Mouse (Mus musculus) neural tube, embryonic 12.5 days (tissue): ENCODE data around the gene Usp39. TPM values are rescaled to one million over a fixed set of nuclear protein-coding genes. Genes with fewer than 3 reads are reported as not detected.

ENCODE experiments used
- ATAC-seq: fragments of 200-750 bp; cut with Nextera tagmentation; 2 replicates; pipeline ENCODE4 v1.8.0; 2017; ENCODE audit warnings: low read depth, mild to moderate bottlenecking, moderate TSS enrichment, moderate library complexity; ENCODE audit not compliant: low FRiP score
- H3K27ac ChIP-seq: fragments of 300-500 bp; sonication (generic); 2 replicates; pipeline ENCODE4 v1.5.1; 2016
- H3K27me3 ChIP-seq: fragments of 300-500 bp; sonication (generic); replicated peaks from 2 replicates; pipeline ENCODE4 v1.6.1; 2016; ENCODE audit warnings: mild to moderate bottlenecking
- H3K36me3 ChIP-seq: fragments of 300-500 bp; sonication (generic); 2 replicates; pipeline ENCODE4 v1.6.1; 2016; ENCODE audit warnings: mild to moderate bottlenecking
- H3K4me1 ChIP-seq: fragments of 300-500 bp; sonication (generic); 2 replicates; pipeline ENCODE4 v1.6.1; 2016
- H3K4me2 ChIP-seq: fragments of 300-500 bp; sonication (generic); replicated peaks from 2 replicates; pipeline ENCODE4 v1.6.1; 2016; ENCODE audit warnings: mild to moderate bottlenecking
- H3K4me3 ChIP-seq: fragments of 300-500 bp; sonication (generic); 2 replicates; pipeline ENCODE4 v1.5.1; 2016
- H3K9ac ChIP-seq: fragments of 300-500 bp; sonication (generic); 2 replicates; pipeline ENCODE4 v1.6.1; 2016; ENCODE audit warnings: mild to moderate bottlenecking
- H3K9me3 ChIP-seq: fragments of 300-500 bp; sonication (generic); 2 replicates; pipeline ENCODE4 v1.6.1; 2016; ENCODE audit warnings: mild to moderate bottlenecking
- WGBS: fragments of 180-500 bp; shearing (Covaris S2); methylation state at CpG from one replicate; pipeline ENCODE4 v1.1.7; 2016; 5-methylcytosine and 5-hydroxymethylcytosine counted together
- polyA plus RNA-seq: library from polyadenylated mRNA; unstranded; fragments of >200 nt; fragmentation: Nextera tagmentation; extraction: Ambion mirVana; gene quantifications from 2 replicates; pipeline ENCODE4 v1.2.1, GENCODE M21; 2016

Gene Usp39
- polyA plus RNA-seq, 1 experiment from 2014 or later: 63.7 TPM

GRCm38 (mm10) chr6:72383142-72383820 is 38.3 kb upstream of the Usp39 start:
- H3K4me1 ChIP-seq: peaks cover 8% of the 10 kb centered on the region; the same call in 1 of the 2 replicates
- H3K4me3 ChIP-seq: no peak overlapping the region
- ATAC-seq: no peak
- no peaks in the 10 kb centered on the region for H3K36me3 ChIP-seq
- no peak overlapping the region for H3K27ac ChIP-seq
- H3K9me3 ChIP-seq: no peaks in the 10 kb centered on the region
- WGBS: 84% methylated on average over 6 of the region's 6 CpGs
- peaks cover 15% of the 10 kb centered on the region for H3K27me3 ChIP-seq
- H3K4me2 ChIP-seq: no peak overlapping the region
- no peak overlapping the region for H3K9ac ChIP-seq

DNA sequence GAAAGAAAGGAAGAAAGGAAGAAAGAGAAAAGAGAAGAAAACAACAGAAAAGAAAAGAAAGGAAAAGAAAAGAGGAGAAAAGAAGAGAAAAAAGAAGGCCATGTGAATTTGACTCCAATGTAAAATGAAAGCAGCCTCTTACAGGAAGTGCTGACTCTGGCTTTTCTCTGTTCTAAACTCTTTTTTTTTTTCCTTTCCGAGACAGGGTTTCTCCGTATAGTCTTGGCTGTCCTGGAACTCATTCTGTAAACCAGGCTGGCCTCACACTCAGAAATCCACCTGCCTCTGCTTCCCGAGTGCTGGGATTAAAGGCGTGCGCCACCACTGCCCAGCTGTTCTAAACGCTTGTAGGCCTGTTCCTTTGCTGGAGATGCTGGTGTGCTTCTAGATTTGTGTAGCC is 37.5 kb upstream of the Usp39 start:
- Histone ChIP-seq H3K27ac (no peak overlapping the region), H3K36me3 (no peaks in the 10 kb centered on the region), H3K27me3 (peaks cover 15% of the 10 kb centered on the region), H3K9ac (no peak overlapping the region), H3K4me2 (no peak overlapping the region), H3K4me3 (no peak overlapping the region), H3K9me3 (no peaks in the 10 kb centered on the region), H3K4me1 (peaks cover 8% of the 10 kb centered on the region; the same call in 1 of the 2 replicates)
- no peak for ATAC-seq
- 83% methylated on average over 6 of the region's 6 CpGs for WGBS

DNA sequence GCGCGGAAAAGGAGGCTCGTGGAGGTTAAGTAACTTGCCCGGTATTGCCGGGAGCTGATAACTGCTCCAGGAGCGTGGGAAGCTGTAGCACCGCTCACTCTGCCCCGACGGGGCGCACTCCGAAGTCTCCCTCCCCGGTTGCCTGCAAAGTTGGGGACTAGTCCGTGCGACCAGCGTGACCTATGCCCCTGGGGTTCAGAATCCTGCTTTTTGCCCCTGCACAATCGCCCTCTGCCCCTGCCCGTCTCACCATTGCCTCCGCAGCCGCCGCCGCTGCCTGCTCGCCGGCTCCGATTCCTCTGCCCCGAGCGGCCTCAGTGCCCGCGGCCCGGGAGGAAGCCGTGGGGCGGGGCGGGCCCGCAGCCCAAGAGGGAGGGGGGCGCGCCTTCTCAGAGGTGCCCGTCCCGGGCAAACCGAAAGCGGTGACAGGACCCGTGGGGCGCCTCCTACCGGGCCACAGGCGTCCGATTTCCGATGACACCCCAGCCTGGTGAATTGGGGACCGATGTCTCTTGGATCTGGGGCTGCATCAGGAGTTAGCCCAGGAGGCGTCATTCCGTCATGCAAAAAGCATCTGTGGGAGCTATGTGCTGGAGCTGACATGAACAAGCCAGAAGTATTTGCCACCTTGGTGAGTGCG is 35.3 kb upstream of the Usp39 start, which contains the start of gene Vamp5:
Gene Vamp5 (minus strand): TSS at position 338 of the 640 bp plus-strand sequence.
- no peaks in the 10 kb centered on the region for H3K36me3 ChIP-seq
- peak within 1 kb of the TSS; percentile 70 for H3K4me2 ChIP-seq
- H3K9ac ChIP-seq: peak within 1 kb of the TSS; percentile 30
- peak; percentile 44; the same call in 1 of the 2 replicates for ATAC-seq
- H3K4me1 ChIP-seq: peaks cover 8% of the 10 kb centered on the region; the same call in 1 of the 2 replicates
- peak within 1 kb of the TSS; percentile 40 for H3K4me3 ChIP-seq
- no peaks in the 10 kb centered on the region for H3K9me3 ChIP-seq
- peaks cover 15% of the 10 kb centered on the region for H3K27me3 ChIP-seq
- 2% methylated on average over 49 of the region's 49 CpGs for WGBS
- H3K27ac ChIP-seq: no peak within 1 kb of the TSS

GRCm38 (mm10) chr6:72379377-72380130 is 34.6 kb upstream of the Usp39 start:
- no peak overlapping the region for H3K27ac ChIP-seq
- peak overlapping the region; percentile 40; the same call in 1 of the 2 replicates for H3K4me3 ChIP-seq
- peaks cover 15% of the 10 kb centered on the region for H3K27me3 ChIP-seq
- no peaks in the 10 kb centered on the region for H3K36me3 ChIP-seq
- 45% methylated on average over 7 of the region's 7 CpGs for WGBS
- peaks cover 8% of the 10 kb centered on the region; the same call in 1 of the 2 replicates for H3K4me1 ChIP-seq
- H3K4me2 ChIP-seq: peak overlapping the region; percentile 70
- ATAC-seq: no peak
- H3K9ac ChIP-seq: no peak overlapping the region; the same call in 1 of the 2 replicates
- no peaks in the 10 kb centered on the region for H3K9me3 ChIP-seq

- Histone ChIP-seq H3K9ac (no peak overlapping the region), H3K27ac (no peak overlapping the region), H3K36me3 (no peaks in the 10 kb centered on the region), H3K4me2 (no peak overlapping the region), H3K4me1 (peaks cover 8% of the 10 kb centered on the region; the same call in 1 of the 2 replicates), H3K4me3 (no peak overlapping the region), H3K9me3 (no peaks in the 10 kb centered on the region), H3K27me3 (peaks cover 15% of the 10 kb centered on the region)
- WGBS: 91% methylated on average over 8 of the region's 8 CpGs
- ATAC-seq: no peak
These were observed 33.7 kb upstream of the Usp39 start for GRCm38 (mm10) chr6:72378510-72379234.

DNA sequence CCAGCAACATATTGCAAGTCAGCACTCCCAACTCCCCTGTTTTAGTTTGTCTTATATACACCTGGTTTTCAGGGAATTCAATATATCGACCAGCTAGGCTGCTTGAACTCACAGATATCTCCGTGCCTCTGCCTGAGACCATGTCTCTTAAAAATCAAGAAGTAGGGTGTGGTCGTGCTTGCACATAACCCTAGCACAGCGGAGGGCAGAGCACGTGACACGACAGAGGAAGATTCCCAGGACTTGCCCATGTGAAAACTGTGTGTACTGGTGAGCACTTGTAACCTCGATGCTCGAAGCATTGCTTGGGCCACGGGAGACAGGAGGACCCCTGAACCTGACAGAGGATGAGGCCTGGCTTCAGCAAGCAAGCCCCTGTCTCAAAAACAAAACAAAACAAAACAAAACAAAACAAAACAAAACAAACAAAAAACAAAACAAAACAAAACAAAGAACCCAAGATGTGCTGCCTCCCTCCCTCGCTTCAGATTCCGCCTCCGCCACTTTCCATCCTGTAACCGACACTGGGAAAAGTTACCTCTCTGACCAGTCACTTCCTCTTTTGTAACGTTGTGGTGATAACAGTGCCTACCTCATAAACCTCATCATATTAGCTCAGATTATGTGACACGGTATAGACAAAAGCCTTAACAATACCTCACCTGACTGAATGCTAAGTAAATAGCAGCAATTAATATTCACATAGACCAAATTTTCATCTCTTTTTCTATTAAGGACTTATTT is 30.0 kb upstream of the Usp39 start:
- H3K9me3 ChIP-seq: no peaks in the 10 kb centered on the region
- H3K27me3 ChIP-seq: peaks cover 9% of the 10 kb centered on the region
- no peaks in the 10 kb centered on the region for H3K36me3 ChIP-seq
- no peak overlapping the region for H3K9ac ChIP-seq
- H3K27ac ChIP-seq: no peak overlapping the region
- H3K4me1 ChIP-seq: 0 out of 2 replicates have a peak, but pooled peaks cover 2% of the 10 kb centered on the region
- ATAC-seq: no peak
- no peak overlapping the region for H3K4me3 ChIP-seq
- 82% methylated on average over 15 of the region's 15 CpGs for WGBS
- H3K4me2 ChIP-seq: no peak overlapping the region

- H3K27me3 ChIP-seq: peaks cover 2% of the 10 kb centered on the region; the same call in 1 of the 2 replicates
- H3K9ac ChIP-seq: no peak overlapping the region
- H3K36me3 ChIP-seq: no peaks in the 10 kb centered on the region
- no peak overlapping the region for H3K4me3 ChIP-seq
- no peaks in the 10 kb centered on the region for H3K4me1 ChIP-seq
- no peaks in the 10 kb centered on the region for H3K9me3 ChIP-seq
- 76% methylated on average over 7 of the region's 7 CpGs for WGBS
- H3K4me2 ChIP-seq: no peak overlapping the region
- ATAC-seq: no peak
- H3K27ac ChIP-seq: no peak overlapping the region
These were observed 29.2 kb upstream of the Usp39 start for GRCm38 (mm10) chr6:72374206-72374605.

DNA sequence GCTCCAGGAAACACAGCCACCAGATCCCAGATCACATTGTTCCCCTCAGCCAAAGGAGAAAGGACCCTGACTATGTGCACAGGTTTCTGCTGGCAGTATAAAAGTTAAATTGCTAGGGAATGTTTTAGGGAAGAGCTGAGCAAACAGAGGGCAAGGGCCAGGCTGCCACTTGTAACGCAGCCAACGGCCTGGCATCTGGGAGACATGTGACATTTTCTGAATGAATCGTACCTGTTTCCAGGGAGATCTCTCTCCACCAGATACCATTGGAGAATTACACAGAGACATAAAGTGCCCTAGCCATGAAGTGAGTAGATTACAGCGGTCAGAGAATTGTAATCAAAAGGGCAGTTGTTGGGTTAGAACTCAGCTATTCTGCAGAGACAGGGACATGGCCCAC is 28.2 kb upstream of the Usp39 start:
- no peak overlapping the region for H3K4me3 ChIP-seq
- no peaks in the 10 kb centered on the region for H3K36me3 ChIP-seq
- H3K27me3 ChIP-seq: no peaks in the 10 kb centered on the region
- no peaks in the 10 kb centered on the region for H3K9me3 ChIP-seq
- 91% methylated on average over 4 of the region's 4 CpGs for WGBS
- no peak overlapping the region for H3K27ac ChIP-seq
- no peak overlapping the region for H3K4me2 ChIP-seq
- no peaks in the 10 kb centered on the region for H3K4me1 ChIP-seq
- H3K9ac ChIP-seq: no peak overlapping the region
- no peak for ATAC-seq

DNA sequence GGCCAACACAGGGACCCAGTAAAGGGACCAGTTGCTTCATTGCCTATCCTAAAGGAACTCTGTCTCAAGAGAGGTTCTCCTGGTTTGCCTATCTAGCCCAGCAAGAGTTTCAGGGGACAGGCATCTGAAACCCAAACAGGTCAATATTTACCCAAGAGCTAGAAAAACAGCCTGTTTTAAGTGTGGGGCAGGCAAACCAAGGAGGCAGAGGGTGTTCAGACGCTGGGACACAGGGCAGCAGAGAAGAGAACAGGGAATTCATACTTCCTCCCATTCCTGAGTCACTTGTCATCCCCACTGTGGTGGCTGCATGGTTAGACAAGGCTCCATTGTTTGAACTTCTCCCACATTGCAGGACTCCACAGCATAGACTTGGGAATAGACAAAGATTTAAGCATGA is 26.6 kb upstream of the Usp39 start:
- Histone ChIP-seq H3K9me3 (no peaks in the 10 kb centered on the region), H3K36me3 (no peaks in the 10 kb centered on the region), H3K27me3 (no peaks in the 10 kb centered on the region), H3K27ac (no peak overlapping the region), H3K4me3 (no peak overlapping the region), H3K4me1 (no peaks in the 10 kb centered on the region), H3K4me2 (no peak overlapping the region), H3K9ac (no peak overlapping the region)
- ATAC-seq: no peak
- WGBS: 32% methylated on average over 1 of the region's 1 CpGs

DNA sequence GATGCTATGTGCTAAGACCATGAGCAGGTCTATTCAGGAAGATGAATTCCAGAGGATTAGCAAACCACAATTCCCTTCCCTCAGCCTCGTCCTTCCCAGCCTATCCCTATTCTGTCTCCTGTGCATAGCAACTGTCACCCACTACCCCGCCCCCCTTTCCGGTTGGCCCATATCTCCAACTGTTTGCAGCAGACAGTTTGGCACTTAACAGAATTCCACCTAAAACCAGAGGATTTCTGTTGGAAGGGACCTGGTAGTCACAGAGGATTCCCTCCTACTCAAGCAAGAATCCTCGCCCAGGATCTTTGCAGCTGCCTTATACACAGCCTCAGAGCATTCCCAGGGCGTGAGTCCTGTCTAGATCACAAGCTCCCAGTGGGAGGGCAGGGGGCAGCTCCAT is 26.2 kb upstream of the Usp39 start:
- no peak for ATAC-seq
- 57% methylated on average over 5 of the region's 5 CpGs for WGBS
- Histone ChIP-seq H3K27ac (no peak overlapping the region), H3K4me2 (no peak overlapping the region), H3K9me3 (no peaks in the 10 kb centered on the region), H3K4me3 (no peak overlapping the region), H3K9ac (no peak overlapping the region), H3K36me3 (no peaks in the 10 kb centered on the region), H3K4me1 (no peaks in the 10 kb centered on the region), H3K27me3 (no peaks in the 10 kb centered on the region)

DNA sequence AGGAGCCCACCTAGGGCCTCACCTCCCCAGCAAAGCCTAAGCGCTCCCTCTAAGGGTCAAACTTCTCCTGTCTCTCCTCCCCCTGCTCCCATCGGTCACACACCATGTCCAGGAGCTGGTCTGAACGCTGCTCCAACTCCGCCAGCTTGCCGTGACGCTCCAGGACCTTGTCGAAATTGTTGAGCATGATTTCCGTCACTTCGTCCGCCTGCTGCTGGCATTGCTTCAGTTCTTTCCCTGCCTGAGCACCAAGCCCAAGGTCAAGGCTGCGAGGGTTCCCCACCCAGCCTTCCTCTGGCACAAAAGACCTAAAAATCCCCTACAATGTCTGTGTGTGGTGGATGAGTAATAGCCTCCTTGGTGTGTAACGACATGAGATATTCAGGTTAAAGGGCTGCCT is 25.1 kb upstream of the Usp39 start:
- Histone ChIP-seq H3K4me2 (no peak overlapping the region), H3K27me3 (no peaks in the 10 kb centered on the region), H3K9me3 (no peaks in the 10 kb centered on the region), H3K9ac (no peak overlapping the region), H3K36me3 (no peaks in the 10 kb centered on the region), H3K4me1 (no peaks in the 10 kb centered on the region), H3K4me3 (no peak overlapping the region), H3K27ac (no peak overlapping the region)
- no peak for ATAC-seq
- 88% methylated on average over 12 of the region's 12 CpGs for WGBS
